ENCODE assay signal across 21 mouse cellular contexts in genomic region chr5:7720061-7720460, GRCm38 (mm10).
A peak's percentile ranks its signal among the peaks of the same experiment; 100 is the strongest.
DNase-seq lines count a peak whose midpoint lies in the region; ATAC-seq and TF ChIP-seq lines count a peak whose summit lies in the region.
"Had no signal": no experiment of that assay in that cellular context is flagged by ENCODE, and none has a peak within 500 bp of the region (broad histone marks: within the 10 kb centered on the region; RNA-seq: fewer than 3 reads in every experiment).

No protein-coding gene starts in this region.

- H3K9ac ChIP-seq in forebrain, embryonic 13.5 days, result no peak overlapping the region
- no peak overlapping the region for H3K9ac ChIP-seq in forebrain, embryonic 12.5 days
- no peak overlapping the region for H3K9ac ChIP-seq in kidney, postnatal 0 days (ENCODE audit: low read depth, low read length)
- H3K9ac ChIP-seq: embryonic facial prominence, embryonic 12.5 days had no signal

- 32% methylated on average over 3 of the region's 3 CpGs for WGBS in forebrain, embryonic 13.5 days
- 56% methylated on average over 3 of the region's 3 CpGs for WGBS in forebrain, embryonic 12.5 days
- 66% methylated on average over 3 of the region's 3 CpGs for WGBS in kidney, postnatal 0 days
- 64% methylated on average over 3 of the region's 3 CpGs for whole genome bisulfite sequencing in kidney, adult 2 months

- H3K9me3 ChIP-seq in forebrain, embryonic 13.5 days (replicated peaks), result no peaks in the 10 kb centered on the region
- no peaks in the 10 kb centered on the region for H3K9me3 ChIP-seq in forebrain, embryonic 12.5 days
- H3K9me3 ChIP-seq in kidney, postnatal 0 days (replicated peaks; ENCODE audit: low read length), result no peaks in the 10 kb centered on the region
- H3K9me3 ChIP-seq: embryonic facial prominence, embryonic 10.5 days; embryonic facial prominence, embryonic 12.5 days; forebrain, embryonic 10.5 days had no signal

- no peak overlapping the region for H3K27ac ChIP-seq in forebrain, embryonic 13.5 days
- no peak overlapping the region for H3K27ac ChIP-seq in forebrain, embryonic 12.5 days
- no peak overlapping the region for H3K27ac ChIP-seq in kidney, postnatal 0 days
- no peak overlapping the region for H3K27ac ChIP-seq in kidney, adult 2 months (ENCODE audit: insufficient read depth, low read depth, low read length)
- no peak overlapping the region for H3K27ac ChIP-seq in gastrocnemius, adult 2 months
- H3K27ac ChIP-seq: embryonic facial prominence, embryonic 10.5 days; embryonic facial prominence, embryonic 12.5 days; forebrain, embryonic 10.5 days had no signal

- no peak overlapping the region for H3K4me2 ChIP-seq in forebrain, embryonic 13.5 days
- no peak overlapping the region for H3K4me2 ChIP-seq in forebrain, embryonic 12.5 days
- no peak overlapping the region for H3K4me2 ChIP-seq in kidney, postnatal 0 days (ENCODE audit: low read length)
- H3K4me2 ChIP-seq: embryonic facial prominence, embryonic 12.5 days had no signal

- H3K27me3 ChIP-seq in forebrain, embryonic 13.5 days, result no peaks in the 10 kb centered on the region
- H3K27me3 ChIP-seq in forebrain, embryonic 12.5 days, result no peaks in the 10 kb centered on the region
- no peaks in the 10 kb centered on the region for H3K27me3 ChIP-seq in kidney, postnatal 0 days (ENCODE audit: insufficient read depth, low read length)
- no peaks in the 10 kb centered on the region for H3K27me3 ChIP-seq in kidney, adult 2 months (replicated peaks; ENCODE audit: control insufficient read depth, insufficient read depth, low read length)
- H3K27me3 ChIP-seq: embryonic facial prominence, embryonic 12.5 days; Patski had no signal

- no peak overlapping the region for H3K4me3 ChIP-seq in forebrain, embryonic 13.5 days
- H3K4me3 ChIP-seq in forebrain, embryonic 12.5 days (replicated peaks), result no peak overlapping the region
- no peak overlapping the region for H3K4me3 ChIP-seq in kidney, postnatal 0 days (replicated peaks; ENCODE audit: low read depth, low read length)
- H3K4me3 ChIP-seq in kidney, adult 2 months (ENCODE audit: insufficient read depth, low read depth, low read length), result no peak overlapping the region
- no peak overlapping the region for H3K4me3 ChIP-seq in gastrocnemius, adult 2 months
- H3K4me3 ChIP-seq: embryonic facial prominence, embryonic 10.5 days; embryonic facial prominence, embryonic 12.5 days; forebrain, embryonic 10.5 days had no signal

- no peak for TF ChIP-seq POLR2A in kidney, adult 2 months (IDR thresholded peaks at IDR 0.05; ENCODE audit: low read depth, low read length)
- TF ChIP-seq POLR2A in brain, embryonic 14.5 days (IDR thresholded peaks at IDR 0.05; ENCODE audit: borderline replicate concordance, extremely low read depth, insufficient read depth, insufficient read length, poor library complexity, severe bottlenecking), result no peak

- 0 out of 2 replicates have a peak, but pooled peaks have one; percentile 8 for ATAC-seq in forebrain, embryonic 13.5 days
- ATAC-seq in forebrain, embryonic 12.5 days (ENCODE audit: low FRiP score), result no peak
- no peak for ATAC-seq in kidney, postnatal 0 days (replicated peaks; ENCODE audit: low FRiP score, low read depth)
- ATAC-seq: activated CD4-positive, CD25-positive, alpha-beta regulatory T cell, adult 4 months; Patski had no signal

- no peak for TF ChIP-seq CTCF in kidney, postnatal 0 days (IDR thresholded peaks at IDR 0.05; ENCODE audit: low read depth)
- no peak for TF ChIP-seq CTCF in kidney, adult 2 months (conservative IDR thresholded peaks at IDR 0.05; ENCODE audit: insufficient read depth, insufficient read length, low read depth, low read length)
- no peak for TF ChIP-seq CTCF in brain, embryonic 14.5 days (IDR thresholded peaks at IDR 0.05; ENCODE audit: borderline replicate concordance, extremely low read depth, insufficient read depth, insufficient read length)
- no peak for TF ChIP-seq CTCF in gastrocnemius, adult 2 months (IDR thresholded peaks at IDR 0.05)

- H3K4me1 ChIP-seq in forebrain, embryonic 13.5 days, result no peaks in the 10 kb centered on the region
- no peaks in the 10 kb centered on the region for H3K4me1 ChIP-seq in forebrain, embryonic 12.5 days
- no peaks in the 10 kb centered on the region for H3K4me1 ChIP-seq in kidney, postnatal 0 days (replicated peaks; ENCODE audit: insufficient read depth, low read length)
- H3K4me1 ChIP-seq in kidney, adult 2 months (ENCODE audit: control insufficient read depth, insufficient read depth, low read length), result no peaks in the 10 kb centered on the region
- H3K4me1 ChIP-seq: embryonic facial prominence, embryonic 10.5 days; embryonic facial prominence, embryonic 12.5 days; forebrain, embryonic 10.5 days had no signal

- peak; percentile 1 for DNase-seq in kidney, postnatal 0 days (ENCODE audit: low spot score)
- DNase-seq in kidney, adult 2 months, result no peak
- peak; percentile 15 for DNase-seq in brain, embryonic 14.5 days (ENCODE audit: low read depth)
- DNase-seq in gonadal fat pad, adult 2 months (ENCODE audit: low read depth), result peak; percentile 23
- DNase-seq in gastrocnemius, adult 2 months, result no peak
- no peak for DNase-seq in adipocyte (ENCODE audit: low spot score)
- DNase-seq: adrenal gland, adult 8-10 months; adrenal gland, postnatal 14 days; adrenal gland, postnatal 36 days; cerebellum, adult 11-12 months; cerebellum, adult 2 months; cerebellum, adult 9-10 months; cerebellum, postnatal 10 days; cerebellum, postnatal 25 days had no signal

- intact Hi-C loops in gastrocnemius, adult 2 months (cut with DNase I), result no loop called here

- no peaks in the 10 kb centered on the region for H3K36me3 ChIP-seq in forebrain, embryonic 13.5 days (ENCODE audit: poor library complexity, severe bottlenecking)
- no peaks in the 10 kb centered on the region for H3K36me3 ChIP-seq in forebrain, embryonic 12.5 days (replicated peaks)
- no peaks in the 10 kb centered on the region for H3K36me3 ChIP-seq in kidney, postnatal 0 days (ENCODE audit: insufficient read depth, low read length)
- H3K36me3 ChIP-seq in kidney, adult 2 months (ENCODE audit: control insufficient read depth, insufficient read depth, low read length), result no peaks in the 10 kb centered on the region
- H3K36me3 ChIP-seq: embryonic facial prominence, embryonic 10.5 days; embryonic facial prominence, embryonic 12.5 days; forebrain, embryonic 10.5 days had no signal

Comparison
In these comparisons a context has a peak if more than half of its experiments do, and no peak if none do; other contexts are left out.
1. DNase-seq: peak in kidney, postnatal 0 days (single experiment), brain, embryonic 14.5 days (single experiment) and gonadal fat pad, adult 2 months (single experiment); none in kidney, adult 2 months (single experiment), gastrocnemius, adult 2 months (single experiment) and adipocyte (single experiment).